In genomic region chr2:136148999-136149398, GRCm38 (mm10) we compare ENCODE assay signal across 8 mouse cellular contexts.
DNase-seq lines count a peak whose midpoint lies in the region; ATAC-seq and TF ChIP-seq lines count a peak whose summit lies in the region.

No protein-coding gene starts in this region.

- H3K9ac ChIP-seq in liver, embryonic 12.5 days = no peak overlapping the region
- H3K9ac ChIP-seq in heart, adult 2 months (ENCODE audit: low read depth, low read length) = no peak overlapping the region
- no peak overlapping the region for H3K9ac ChIP-seq in limb, embryonic 11.5 days (ENCODE audit: low read length)
- H3K9ac ChIP-seq in midbrain, embryonic 16.5 days (ENCODE audit: low read depth, low read length) = no peak overlapping the region

- 12% methylated on average over 6 of the region's 6 CpGs for WGBS in liver, embryonic 12.5 days (ENCODE audit: insufficient replicate concordance)
- 4% methylated on average over 6 of the region's 6 CpGs for WGBS in heart, adult 2 months
- 3% methylated on average over 6 of the region's 6 CpGs for WGBS in limb, embryonic 11.5 days
- WGBS in midbrain, embryonic 16.5 days = 1% methylated on average over 6 of the region's 6 CpGs

- TF ChIP-seq POLR2A in heart, adult 2 months (IDR thresholded peaks at IDR 0.05; ENCODE audit: insufficient read depth, low read depth, low read length) = no peak

- H3K79me2 ChIP-seq in heart, adult 2 months (replicated peaks; ENCODE audit: control insufficient read depth, insufficient read depth, low read length) = no peaks in the 10 kb centered on the region

- H3K4me1 ChIP-seq in liver, embryonic 12.5 days = no peaks in the 10 kb centered on the region
- H3K4me1 ChIP-seq in heart, adult 2 months (ENCODE audit: control insufficient read depth, insufficient read depth, low read length) = no peaks in the 10 kb centered on the region
- H3K4me1 ChIP-seq in limb, embryonic 11.5 days (ENCODE audit: control insufficient read depth, insufficient read depth, low read length) = no peaks in the 10 kb centered on the region
- no peaks in the 10 kb centered on the region for H3K4me1 ChIP-seq in midbrain, embryonic 16.5 days (ENCODE audit: control insufficient read depth, insufficient read depth, low read length)

- TF ChIP-seq CTCF in heart, adult 2 months (IDR thresholded peaks at IDR 0.05) = peak; percentile 85

- no peak overlapping the region for H3K27ac ChIP-seq in liver, embryonic 12.5 days
- no peak overlapping the region for H3K27ac ChIP-seq in heart, adult 2 months
- no peak overlapping the region for H3K27ac ChIP-seq in limb, embryonic 11.5 days (replicated peaks; ENCODE audit: low read depth, low read length)
- H3K27ac ChIP-seq in midbrain, embryonic 16.5 days (ENCODE audit: low read length) = no peak overlapping the region

- no peak overlapping the region for H3K4me2 ChIP-seq in liver, embryonic 12.5 days
- no peak overlapping the region for H3K4me2 ChIP-seq in limb, embryonic 11.5 days (ENCODE audit: low read depth, severe bottlenecking)
- peak overlapping the region; percentile 36 for H3K4me2 ChIP-seq in midbrain, embryonic 16.5 days (ENCODE audit: low read length)

- no peaks in the 10 kb centered on the region for H3K27me3 ChIP-seq in liver, embryonic 12.5 days (replicated peaks)
- H3K27me3 ChIP-seq in heart, adult 2 months (ENCODE audit: control insufficient read depth, insufficient read depth, low read length) = no peaks in the 10 kb centered on the region
- no peaks in the 10 kb centered on the region for H3K27me3 ChIP-seq in limb, embryonic 11.5 days (ENCODE audit: control insufficient read depth, insufficient read depth, low read length)
- no peaks in the 10 kb centered on the region for H3K27me3 ChIP-seq in midbrain, embryonic 16.5 days (ENCODE audit: control insufficient read depth, insufficient read depth, low read depth, low read length)

- H3K9me3 ChIP-seq in liver, embryonic 12.5 days (replicated peaks) = no peaks in the 10 kb centered on the region
- no peaks in the 10 kb centered on the region for H3K9me3 ChIP-seq in limb, embryonic 11.5 days (ENCODE audit: control insufficient read depth, low read length)
- H3K9me3 ChIP-seq in midbrain, embryonic 16.5 days (replicated peaks; ENCODE audit: control insufficient read depth, low read length, poor library complexity, severe bottlenecking) = no peaks in the 10 kb centered on the region

- DNase-seq in liver = peak; percentile 70
- peak; percentile 74 for DNase-seq in embryo, embryonic 11.5 days (ENCODE audit: low read depth, low spot score)
- DNase-seq in heart, adult 2 months = peak; percentile 41 to 73
- peak; percentile 58 to 78 for DNase-seq in kidney, adult 8-10 months
- DNase-seq in limb, embryonic 11.5 days (ENCODE audit: low spot score) = peak; percentile 93
- DNase-seq in spleen, postnatal 4 days (ENCODE audit: low spot score in 2 of 2) = peak; percentile 32 to 73

- intact Hi-C loops in heart, adult 2 months (cut with DNase I) = loop anchor here (2.0 to 10.0 kb wide), 3 partner anchors 300 to 1793 kb away; partner anchors contain the start of gene Snap25

- ATAC-seq in liver, embryonic 12.5 days = no peak
- peak; percentile 78; the same call in 1 of the 2 replicates for ATAC-seq in limb, embryonic 11.5 days (ENCODE audit: insufficient number of reproducible peaks, low FRiP score, low TSS enrichment, low read depth)
- peak; percentile 92 for ATAC-seq in midbrain, embryonic 16.5 days

- 0 out of 2 replicates have a peak, but pooled peaks have one; percentile 25 for TF ChIP-seq EP300 in heart, adult 2 months (IDR thresholded peaks at IDR 0.05; ENCODE audit: insufficient read depth, low read depth, low read length)

- H3K36me3 ChIP-seq in liver, embryonic 12.5 days = no peaks in the 10 kb centered on the region
- no peaks in the 10 kb centered on the region for H3K36me3 ChIP-seq in heart, adult 2 months (ENCODE audit: control insufficient read depth, insufficient read depth, low read length)
- H3K36me3 ChIP-seq in limb, embryonic 11.5 days (ENCODE audit: control insufficient read depth, insufficient read depth, low read length) = no peaks in the 10 kb centered on the region
- no peaks in the 10 kb centered on the region for H3K36me3 ChIP-seq in midbrain, embryonic 16.5 days (ENCODE audit: control insufficient read depth, insufficient read depth, low read length)

- H3K4me3 ChIP-seq in liver, embryonic 12.5 days = no peak overlapping the region
- H3K4me3 ChIP-seq in heart, adult 2 months = no peak overlapping the region
- H3K4me3 ChIP-seq in limb, embryonic 11.5 days (ENCODE audit: low read depth, low read length) = no peak overlapping the region
- no peak overlapping the region for H3K4me3 ChIP-seq in midbrain, embryonic 16.5 days (ENCODE audit: low read depth, low read length)
